Comparison of ENCODE assay signal across 8 mouse cellular contexts in genomic region chr4:40144543-40144942, GRCm38 (mm10). TPM values are rescaled to one million over a fixed set of nuclear protein-coding genes. Genes with fewer than 3 reads are reported as not detected.
DNase-seq lines count a peak whose midpoint lies in the region; ATAC-seq lines count a peak whose summit lies in the region.

No protein-coding gene starts in this region.

- peaks cover 2 to 19% of the 10 kb centered on the region in 2 experiments; a peak in 3 of 4 replicates for H3K4me1 ChIP-seq in heart, embryonic 14.5 days (ENCODE audit: control insufficient read depth in 2 of 2, insufficient read depth in 2 of 2, low read length in 2 of 2)
- peaks cover 25% of the 10 kb centered on the region for H3K4me1 ChIP-seq in embryonic facial prominence, embryonic 13.5 days
- peaks cover 21% of the 10 kb centered on the region for H3K4me1 ChIP-seq in limb, embryonic 10.5 days
- peaks cover 16% of the 10 kb centered on the region for H3K4me1 ChIP-seq in neural tube, embryonic 12.5 days

- no peaks in the 10 kb centered on the region for H3K9me3 ChIP-seq in heart, embryonic 14.5 days (ENCODE audit: control insufficient read depth, low read length)
- H3K9me3 ChIP-seq in embryonic facial prominence, embryonic 13.5 days, result no peaks in the 10 kb centered on the region
- no peaks in the 10 kb centered on the region for H3K9me3 ChIP-seq in limb, embryonic 10.5 days (replicated peaks)
- H3K9me3 ChIP-seq in neural tube, embryonic 12.5 days, result no peaks in the 10 kb centered on the region

- 46% methylated on average over 1 of the region's 1 CpGs for WGBS in heart, embryonic 14.5 days
- 22% methylated on average over 1 of the region's 1 CpGs for WGBS in embryonic facial prominence, embryonic 13.5 days
- WGBS in limb, embryonic 10.5 days, result 24% methylated on average over 1 of the region's 1 CpGs
- WGBS in neural tube, embryonic 12.5 days, result 20% methylated on average over 1 of the region's 1 CpGs

- H3K27me3 ChIP-seq in heart, embryonic 14.5 days (ENCODE audit: control insufficient read depth, insufficient read depth, low read length), result no peaks in the 10 kb centered on the region
- H3K27me3 ChIP-seq in embryonic facial prominence, embryonic 13.5 days, result no peaks in the 10 kb centered on the region
- no peaks in the 10 kb centered on the region for H3K27me3 ChIP-seq in limb, embryonic 10.5 days (ENCODE audit: low read depth, poor library complexity, severe bottlenecking)
- no peaks in the 10 kb centered on the region for H3K27me3 ChIP-seq in neural tube, embryonic 12.5 days (replicated peaks)

- no peaks in the 10 kb centered on the region for H3K36me3 ChIP-seq in heart, embryonic 14.5 days (ENCODE audit: control insufficient read depth, insufficient read depth, low read length)
- no peaks in the 10 kb centered on the region for H3K36me3 ChIP-seq in embryonic facial prominence, embryonic 13.5 days
- no peaks in the 10 kb centered on the region for H3K36me3 ChIP-seq in limb, embryonic 10.5 days
- no peaks in the 10 kb centered on the region for H3K36me3 ChIP-seq in neural tube, embryonic 12.5 days

- H3K4me2 ChIP-seq in heart, embryonic 14.5 days (ENCODE audit: low read length), result peak overlapping the region; percentile 73
- H3K4me2 ChIP-seq in embryonic facial prominence, embryonic 13.5 days, result peak overlapping the region; percentile 74
- peak overlapping the region; percentile 73 for H3K4me2 ChIP-seq in neural tube, embryonic 12.5 days (replicated peaks)

- no peak for DNase-seq in heart, adult 8-10 months (ENCODE audit: low spot score)
- DNase-seq in limb, embryonic 10.5 days (ENCODE audit: low spot score), result no peak
- DNase-seq in spleen, postnatal 4 days (ENCODE audit: low spot score in 2 of 2), result no peak
- no peak for DNase-seq in cerebellum, adult 11 months

- H3K9ac ChIP-seq in heart, embryonic 14.5 days (ENCODE audit: low read length), result peak overlapping the region; percentile 82
- H3K9ac ChIP-seq in embryonic facial prominence, embryonic 13.5 days, result peak overlapping the region; percentile 85; the same call in 1 of the 2 replicates
- H3K9ac ChIP-seq in neural tube, embryonic 12.5 days, result no peak overlapping the region

- peak overlapping the region; percentile 14 to 73 for H3K4me3 ChIP-seq in heart, embryonic 14.5 days (ENCODE audit: control insufficient read depth in 1 of 2, insufficient read depth in 1 of 2, low read depth in 1 of 2, low read length in 2 of 2)
- H3K4me3 ChIP-seq in embryonic facial prominence, embryonic 13.5 days, result peak overlapping the region; percentile 82
- H3K4me3 ChIP-seq in limb, embryonic 10.5 days, result peak overlapping the region; percentile 84; the same call in 1 of the 2 replicates
- H3K4me3 ChIP-seq in neural tube, embryonic 12.5 days, result peak overlapping the region; percentile 79

- no peak for ATAC-seq in heart, embryonic 14.5 days (ENCODE audit: insufficient number of reproducible peaks, insufficient read depth, low FRiP score, low read depth)
- no peak for ATAC-seq in embryonic facial prominence, embryonic 13.5 days (ENCODE audit: insufficient number of reproducible peaks, insufficient read depth, low FRiP score, low TSS enrichment, low read depth)
- no peak for ATAC-seq in neural tube, embryonic 12.5 days (ENCODE audit: low FRiP score, low read depth)
- no peak for ATAC-seq in inflammation-experienced regulatory T-cells, adult 6 months

- no peak overlapping the region for H3K27ac ChIP-seq in heart, embryonic 14.5 days (replicated peaks in 1 of 2; ENCODE audit: control insufficient read depth in 1 of 2, insufficient read depth in 1 of 2, low read depth in 2 of 2, low read length in 2 of 2)
- no peak overlapping the region for H3K27ac ChIP-seq in embryonic facial prominence, embryonic 13.5 days
- H3K27ac ChIP-seq in limb, embryonic 10.5 days, result no peak overlapping the region
- no peak overlapping the region for H3K27ac ChIP-seq in neural tube, embryonic 12.5 days

RNA-seq across cellular contexts. Expression of gene Aco1, which starts 1.7 kb away (rescaled TPM):
- polyA plus RNA-seq in heart, embryonic 14.5 days (2014; fragmentation: Nextera tagmentation; extraction: Ambion mirVana), result 28.8 and 33.6 TPM in 2 replicates
- 10 to 100 TPM; 24.3 to 30.2 (median 26.3) TPM for total RNA-seq in heart, adult 8-10 months (2022)
- 46.3 and 46.5 TPM in 2 replicates for polyA plus RNA-seq in embryonic facial prominence, embryonic 13.5 days (2015; fragmentation: Nextera tagmentation; extraction: Ambion mirVana)
- 41.8 and 46.2 TPM in 2 replicates for polyA plus RNA-seq in limb, embryonic 10.5 days (2016; fragmentation: Nextera tagmentation; extraction: Ambion mirVana)
- 58.5 TPM in 2 replicates for polyA plus RNA-seq in neural tube, embryonic 12.5 days (2016; fragmentation: Nextera tagmentation; extraction: Ambion mirVana)
- polyA plus RNA-seq in inflammation-experienced regulatory T-cells, adult 6 months (2017; shearing (Covaris generic)), result 10 to 100 TPM; 17.4 to 20.8 (median 18.2) TPM
